13 mouse cellular contexts compared by ENCODE assay signal in genomic region chr3:15426447-15426846, GRCm38 (mm10). TPM values are rescaled to one million over a fixed set of nuclear protein-coding genes. Genes with fewer than 3 reads are reported as not detected.
"Had no signal": no experiment of that assay in that cellular context is flagged by ENCODE, and none has a peak within 500 bp of the region (broad histone marks: within the 10 kb centered on the region; RNA-seq: fewer than 3 reads in every experiment).

Sirpb1a (minus strand) TSS chr3:15426520.

RNA-seq across cellular contexts. Expression of gene Sirpb1a, which starts in this region (rescaled TPM):
- total RNA-seq: megakaryocyte-erythroid progenitor cell, adult 5-6 weeks had no signal
- polyA plus RNA-seq: liver, embryonic 11.5 days; liver, embryonic 13.5 days; liver, embryonic 15.5 days; lung, embryonic 15.5 days; midbrain, embryonic 10.5 days; midbrain, embryonic 12.5 days; midbrain, embryonic 14.5 days; midbrain, embryonic 16.5 days; neural tube, embryonic 12.5 days; neural tube, embryonic 14.5 days; small intestine, adult 2 months; stomach, postnatal 0 days had no signal
